Mouse (Mus musculus) megakaryocyte, adult 5-6 weeks (primary cell): Measurements from ENCODE around the gene Olfr535. TPM values are rescaled to one million over a fixed set of nuclear protein-coding genes. Genes with fewer than 3 reads are reported as not detected.
"Not testable (repeated sequence)": the region's sequence is repeated elsewhere in the genome, so short reads cannot be mapped to it uniquely, and the experiment has no call there.

Experiments
- ATAC-seq: 2 replicates; pipeline ENCODE4 v1.8.0; 2016; ENCODE audit warnings: mild to moderate bottlenecking, inconsistent platforms; ENCODE audit not compliant: poor library complexity, severe bottlenecking
- total RNA-seq, 2 experiments: library from RNA; stranded (forward) in 1 of 2; stranded (reverse) in 1 of 2; fragments of 153-499, 151-499 nt in 1 of 2; fragments of 221-1000, 200-1000 nt in 1 of 2; gene quantifications; 2 replicates each; pipeline versions ENCODE4 v1.2.3 to v1.2.4; 2015 to 2017

Olfr535 gene
- total RNA-seq (2015) = not detected in 2 replicates
- not detected in 2 replicates for total RNA-seq (2017)

- no peak for ATAC-seq
Measured at GRCm38 (mm10) chr7:140483916-140484315, at the start of gene Olfr535. TSS of gene Olfr535 (plus strand) at chr7:140484216.

- ATAC-seq = no peak
Measured at GRCm38 (mm10) chr7:140443141-140443540, 40.9 kb upstream of the Olfr535 start.

GRCm38 (mm10) chr7:140463070-140463469 is 20.9 kb upstream of the Olfr535 start, which contains the start of gene Olfr533:
TSS of gene Olfr533 (plus strand) at chr7:140463370.
- ATAC-seq = not testable (repeated sequence)

- ATAC-seq = no peak
Measured at GRCm38 (mm10) chr7:140477886-140478285, 6.1 kb upstream of the Olfr535 start.

- ATAC-seq = no peak
Measured at GRCm38 (mm10) chr7:140478733-140479132, 5.3 kb upstream of the Olfr535 start.

- no peak for ATAC-seq
Measured at GRCm38 (mm10) chr7:140488981-140489380, 5.0 kb downstream of the Olfr535 start.

GRCm38 (mm10) chr7:140494231-140494630 is 10.2 kb downstream of the Olfr535 start:
- ATAC-seq = no peak

- no peak for ATAC-seq
Measured at GRCm38 (mm10) chr7:140494702-140495101, 10.7 kb downstream of the Olfr535 start.

GRCm38 (mm10) chr7:140507346-140508021 is 23.5 kb downstream of the Olfr535 start, which contains the start of gene Olfr536:
TSS of gene Olfr536 (minus strand) at chr7:140507396.
- ATAC-seq = not testable (repeated sequence)

GRCm38 (mm10) chr7:140539746-140540145 is 55.7 kb downstream of the Olfr535 start:
- ATAC-seq = no peak

Other genes starting within 250 kb of the Olfr535 start
- not detected in 2 replicates for gene 5830411N06Rik, start 236.9 kb upstream of the Olfr535 start, total RNA-seq (2015)
- gene 5830411N06Rik, start 236.9 kb upstream of the Olfr535 start, total RNA-seq (2017) = 0.33 TPM in 1 of 2 replicates, not detected in the other
- gene Olfr525, start 163.4 kb upstream of the Olfr535 start, total RNA-seq (2015) = not detected in 2 replicates
- not detected in 2 replicates for gene Olfr525, start 163.4 kb upstream of the Olfr535 start, total RNA-seq (2017)
- gene Olfr527, start 150.2 kb upstream of the Olfr535 start, total RNA-seq (2015) = not detected in 2 replicates
- gene Olfr527, start 150.2 kb upstream of the Olfr535 start, total RNA-seq (2017) = not detected in 2 replicates
- 0.11 TPM in 1 of 2 replicates, not detected in the other for gene Olfr60, start 122.5 kb upstream of the Olfr535 start, total RNA-seq (2015)
- not detected in 2 replicates for gene Olfr60, start 122.5 kb upstream of the Olfr535 start, total RNA-seq (2017)
- gene Olfr530, start 107.9 kb upstream of the Olfr535 start, total RNA-seq (2015) = not detected in 2 replicates
- gene Olfr530, start 107.9 kb upstream of the Olfr535 start, total RNA-seq (2017) = not detected in 2 replicates
- gene Olfr531, start 81.3 kb upstream of the Olfr535 start, total RNA-seq (2015) = not detected in 2 replicates
- gene Olfr531, start 81.3 kb upstream of the Olfr535 start, total RNA-seq (2017) = not detected in 2 replicates
- gene Olfr532, start 62.6 kb upstream of the Olfr535 start, total RNA-seq (2015) = not detected in 2 replicates
- not detected in 2 replicates for gene Olfr532, start 62.6 kb upstream of the Olfr535 start, total RNA-seq (2017)
- not detected in 2 replicates for gene Olfr533, start 20.8 kb upstream of the Olfr535 start, total RNA-seq (2015)
- gene Olfr533, start 20.8 kb upstream of the Olfr535 start, total RNA-seq (2017) = not detected in 2 replicates
- gene Olfr536, start 23.2 kb downstream of the Olfr535 start, total RNA-seq (2015) = not detected in 2 replicates
- gene Olfr536, start 23.2 kb downstream of the Olfr535 start, total RNA-seq (2017) = not detected in 2 replicates
- not detected in 2 replicates for gene Olfr538, start 83.7 kb downstream of the Olfr535 start, total RNA-seq (2015)
- not detected in 2 replicates for gene Olfr538, start 83.7 kb downstream of the Olfr535 start, total RNA-seq (2017)
- gene Olfr46, start 117.1 kb downstream of the Olfr535 start, total RNA-seq (2015) = not detected in 2 replicates
- 0.04 TPM in 1 of 2 replicates, not detected in the other for gene Olfr46, start 117.1 kb downstream of the Olfr535 start, total RNA-seq (2017)
- not detected in 2 replicates for gene Olfr61, start 144.8 kb downstream of the Olfr535 start, total RNA-seq (2015)
- gene Olfr61, start 144.8 kb downstream of the Olfr535 start, total RNA-seq (2017) = not detected in 2 replicates
- gene Olfr53, start 162.2 kb downstream of the Olfr535 start, total RNA-seq (2015) = not detected in 2 replicates
- gene Olfr53, start 162.2 kb downstream of the Olfr535 start, total RNA-seq (2017) = not detected in 2 replicates
- not detected in 2 replicates for gene Olfr539, start 175.7 kb downstream of the Olfr535 start, total RNA-seq (2015)
- not detected in 2 replicates for gene Olfr539, start 175.7 kb downstream of the Olfr535 start, total RNA-seq (2017)
- gene Olfr45, start 197.7 kb downstream of the Olfr535 start, total RNA-seq (2015) = not detected in 2 replicates
- gene Olfr45, start 197.7 kb downstream of the Olfr535 start, total RNA-seq (2017) = not detected in 2 replicates
- gene Olfr541, start 213.1 kb downstream of the Olfr535 start, total RNA-seq (2015) = not detected in 2 replicates
- not detected in 2 replicates for gene Olfr541, start 213.1 kb downstream of the Olfr535 start, total RNA-seq (2017)